Mouse (Mus musculus) cortical plate, adult 2 months (tissue): Measurements from ENCODE around the gene Pld4. TPM values are rescaled to one million over a fixed set of nuclear protein-coding genes. Genes with fewer than 3 reads are reported as not detected.

Source experiments
- H3K27ac ChIP-seq: fragments of 200-500 bp; 2 replicates; pipeline ENCODE4 v1.5.1; 2012; ENCODE audit warnings: low read length, control low read depth, inconsistent platforms; ENCODE audit not compliant: insufficient read depth
- H3K4me1 ChIP-seq: fragments of 200-500 bp; 2 replicates; pipeline ENCODE4 v1.6.1; 2011; ENCODE audit warnings: low read length; ENCODE audit not compliant: control insufficient read depth, insufficient read depth
- H3K4me3 ChIP-seq: fragments of 200-500 bp; 2 replicates; pipeline ENCODE4 v1.5.1; 2011; ENCODE audit warnings: mild to moderate bottlenecking, low read length, control low read depth; ENCODE audit not compliant: insufficient read depth
- CTCF ChIP-seq: fragments of 200-500 bp; IDR thresholded peaks from 2 replicates; pipeline ENCODE4 v1.5.1; 2011; ENCODE audit warnings: mild to moderate bottlenecking, control low read depth, low read length; ENCODE audit not compliant: insufficient read depth; ENCODE audit errors: extremely low read depth
- POLR2A ChIP-seq: fragments of 200-500 bp; IDR thresholded peaks from 2 replicates; pipeline ENCODE4 v1.6.1; 2011; ENCODE audit warnings: mild to moderate bottlenecking, low read length, control low read depth; ENCODE audit not compliant: insufficient read depth; ENCODE audit errors: extremely low read depth
- polyA plus RNA-seq: library from polyadenylated mRNA; depleted of rRNA; stranded (reverse); fragments of >200 nt; gene quantifications from 2 replicates; pipeline ENCODE4 v1.2.3, GENCODE M21; 2012

Pld4 gene
- polyA plus RNA-seq, 1 experiment = 16.3 TPM

GRCm38 (mm10) chr12:112773366-112773765, 12.9 kb downstream of the Pld4 start:
- TF ChIP-seq CTCF (no peak), POLR2A (no peak)
- Histone ChIP-seq H3K4me3 (no peak overlapping the region), H3K4me1 (no peaks in the 10 kb centered on the region), H3K27ac (no peak overlapping the region)

GRCm38 (mm10) chr12:112774026-112774425, 13.6 kb downstream of the Pld4 start:
- TF ChIP-seq POLR2A = no peak
- no peak for TF ChIP-seq CTCF
- no peaks in the 10 kb centered on the region for H3K4me1 ChIP-seq
- no peak overlapping the region for H3K27ac ChIP-seq
- no peak overlapping the region for H3K4me3 ChIP-seq

- Histone ChIP-seq H3K4me1 (no peaks in the 10 kb centered on the region), H3K27ac (no peak overlapping the region), H3K4me3 (no peak overlapping the region)
- no peak for TF ChIP-seq CTCF
These were observed 14.0 kb downstream of the Pld4 start for GRCm38 (mm10) chr12:112774481-112774880.

GRCm38 (mm10) chr12:112791026-112791425, 30.6 kb downstream of the Pld4 start:
- TF ChIP-seq POLR2A = no peak
- no peak for TF ChIP-seq CTCF
- Histone ChIP-seq H3K4me1 (no peaks in the 10 kb centered on the region), H3K27ac (no peak overlapping the region), H3K4me3 (no peak overlapping the region)

- no peak for TF ChIP-seq POLR2A
- TF ChIP-seq CTCF = no peak
- Histone ChIP-seq H3K4me1 (peaks cover 4% of the 10 kb centered on the region), H3K4me3 (no peak overlapping the region), H3K27ac (no peak overlapping the region)
These were observed 33.3 kb downstream of the Pld4 start for GRCm38 (mm10) chr12:112793601-112794355.

GRCm38 (mm10) chr12:112794356-112794816, 33.9 kb downstream of the Pld4 start:
- Histone ChIP-seq H3K27ac (no peak overlapping the region), H3K4me3 (no peak overlapping the region), H3K4me1 (peaks cover 4% of the 10 kb centered on the region)
- TF ChIP-seq CTCF = no peak
- TF ChIP-seq POLR2A = no peak

- Histone ChIP-seq H3K4me3 (no peak overlapping the region), H3K4me1 (peaks cover 4% of the 10 kb centered on the region), H3K27ac (no peak overlapping the region)
- TF ChIP-seq CTCF (no peak), POLR2A (no peak)
These were observed 34.5 kb downstream of the Pld4 start for GRCm38 (mm10) chr12:112794998-112795397.

- H3K4me1 ChIP-seq = peaks cover 4% of the 10 kb centered on the region
- H3K27ac ChIP-seq = no peak overlapping the region
- no peak overlapping the region for H3K4me3 ChIP-seq
- TF ChIP-seq POLR2A (no peak), CTCF (no peak)
These were observed 35.1 kb downstream of the Pld4 start for GRCm38 (mm10) chr12:112795466-112796104.

GRCm38 (mm10) chr12:112796551-112797510, 36.4 kb downstream of the Pld4 start:
- peaks cover 5% of the 10 kb centered on the region for H3K4me1 ChIP-seq
- H3K4me3 ChIP-seq = no peak overlapping the region
- no peak overlapping the region for H3K27ac ChIP-seq
- TF ChIP-seq CTCF = no peak
- TF ChIP-seq POLR2A = no peak
